Mouse (Mus musculus): ENCODE data around the gene Alg14.

- TF ChIP-seq JUND (conservative IDR thresholded peaks at IDR 0.05; ENCODE audit: low read depth, low read length) = no peak
- TF ChIP-seq USF1 (IDR thresholded peaks at IDR 0.05; ENCODE audit: low read depth, low read length) = no peak
- TF ChIP-seq E2F4 (IDR thresholded peaks at IDR 0.05; ENCODE audit: insufficient replicate concordance, low read depth, low read length) = no peak
- no peak for TF ChIP-seq CTCF (conservative IDR thresholded peaks at IDR 0.05 in 1 of 2, IDR thresholded peaks at IDR 0.05 in 1 of 2; ENCODE audit: low read depth in 2 of 2, low read length in 2 of 2)
These were observed 40.8 kb upstream of the Alg14 start for GRCm38 (mm10) chr3:121250576-121251433.
